Mouse (Mus musculus): ENCODE data around the gene Fbxl3. TPM values are rescaled to one million over a fixed set of nuclear protein-coding genes. Genes with fewer than 3 reads are reported as not detected.

Fbxl3 gene
- polyA plus RNA-seq, 1 experiment, result 8.3 TPM

DNA sequence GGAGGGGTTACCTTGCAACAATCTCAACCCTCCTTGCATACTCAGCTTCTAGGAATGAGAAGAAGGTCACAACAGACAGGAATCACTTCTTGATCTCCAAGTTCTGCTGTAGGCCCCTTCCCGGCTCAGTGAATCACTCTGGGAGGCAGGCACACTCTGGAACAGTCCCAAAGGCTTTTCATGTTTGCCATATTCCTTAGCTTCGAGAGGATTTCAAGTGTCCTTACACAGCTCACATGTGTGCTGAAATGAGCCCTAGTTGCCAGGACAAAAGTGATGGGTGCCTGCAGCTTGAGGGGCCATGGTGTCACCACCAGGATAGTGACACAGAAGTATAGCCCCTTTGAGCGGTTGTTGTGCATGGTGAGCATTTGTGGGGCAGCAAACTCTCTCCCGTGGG lies 26.6 kb downstream of the Fbxl3 start:
- Histone ChIP-seq H3K79me2 (ENCODE audit: control insufficient read depth, insufficient read depth) (peaks cover 5% of the 10 kb centered on the region), H3K36me3 (ENCODE audit: control insufficient read depth, insufficient read depth) (peaks cover 39% of the 10 kb centered on the region), H3K27me3 (ENCODE audit: control insufficient read depth, insufficient read depth, insufficient read length) (no peaks in the 10 kb centered on the region), H3K4me3 (ENCODE audit: insufficient read depth, poor library complexity, severe bottlenecking) (no peak overlapping the region), H3ac (ENCODE audit: control insufficient read depth, insufficient read length, low read depth) (no peak overlapping the region), H3K79me3 (ENCODE audit: low read depth) (no peaks in the 10 kb centered on the region)
- TF ChIP-seq USF1 (IDR thresholded peaks at IDR 0.05; ENCODE audit: low read depth) (no peak), FOSL1 (IDR thresholded peaks at IDR 0.05; ENCODE audit: insufficient read depth, low read length, poor library complexity, severe bottlenecking) (no peak), CTCF (IDR thresholded peaks at IDR 0.05; ENCODE audit: control insufficient read depth, insufficient read depth, insufficient read length) (no peak), MYOD1 (IDR thresholded peaks at IDR 0.05; ENCODE audit: control insufficient read depth, insufficient read length, low read depth) (no peak)

DNA sequence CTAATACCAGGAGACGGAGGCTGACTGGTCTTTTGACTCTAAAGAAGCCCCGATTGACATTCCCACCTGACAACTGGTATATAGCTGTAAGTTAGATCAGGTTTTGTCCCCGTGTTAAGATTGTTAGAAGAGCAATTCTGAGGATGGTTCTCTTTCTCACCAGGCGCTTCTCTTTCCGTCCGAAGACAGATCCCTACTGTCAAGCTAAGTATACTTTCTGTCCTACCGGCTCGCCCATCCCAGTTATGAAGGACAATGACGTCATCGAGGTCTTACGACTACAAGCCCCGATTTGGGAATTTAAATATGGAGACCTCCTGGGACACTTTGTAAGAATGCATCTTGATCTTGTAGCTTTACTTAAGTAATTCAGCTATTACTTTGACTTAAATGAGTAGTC lies 27.9 kb downstream of the Fbxl3 start:
- no peak for TF ChIP-seq MYOG (IDR thresholded peaks at IDR 0.05; ENCODE audit: control insufficient read depth, extremely low read depth, insufficient read length)
- TF ChIP-seq CTCF (IDR thresholded peaks at IDR 0.05; ENCODE audit: control insufficient read depth, insufficient read depth, insufficient read length), result no peak
- no peak overlapping the region for H3K4me3 ChIP-seq (ENCODE audit: insufficient read depth, poor library complexity, severe bottlenecking)

GRCm38 (mm10) chr14:103070790-103071189 lies 28.6 kb downstream of the Fbxl3 start:
- Histone ChIP-seq H3K27me3 (ENCODE audit: control insufficient read depth, insufficient read depth, insufficient read length) (no peaks in the 10 kb centered on the region), H3K79me3 (ENCODE audit: low read depth) (no peaks in the 10 kb centered on the region), H3ac (ENCODE audit: control insufficient read depth, insufficient read length, low read depth) (peak overlapping the region; percentile 59), H3K4me3 (ENCODE audit: insufficient read depth, poor library complexity, severe bottlenecking) (peak overlapping the region; percentile 48), H3K36me3 (ENCODE audit: control insufficient read depth, insufficient read depth) (peaks cover 25% of the 10 kb centered on the region), H3K79me2 (ENCODE audit: control insufficient read depth, insufficient read depth) (peaks cover 5% of the 10 kb centered on the region)
- TF ChIP-seq CTCF (IDR thresholded peaks at IDR 0.05; ENCODE audit: control insufficient read depth, insufficient read depth, insufficient read length) (no peak), CEBPB (IDR thresholded peaks at IDR 0.05; ENCODE audit: low read depth) (peak; percentile 36)

More for the DNA sequence above, 27.9 kb downstream of the Fbxl3 start:
- Histone ChIP-seq H3ac (ENCODE audit: control insufficient read depth, insufficient read length, low read depth) (no peak overlapping the region), H3K36me3 (ENCODE audit: control insufficient read depth, insufficient read depth) (peaks cover 32% of the 10 kb centered on the region), H3K79me3 (ENCODE audit: low read depth) (no peaks in the 10 kb centered on the region), H3K27me3 (ENCODE audit: control insufficient read depth, insufficient read depth, insufficient read length) (no peaks in the 10 kb centered on the region), H3K79me2 (ENCODE audit: control insufficient read depth, insufficient read depth) (peaks cover 5% of the 10 kb centered on the region)

- H3K4me3 ChIP-seq (ENCODE audit: insufficient read depth, poor library complexity, severe bottlenecking), result peak within 1 kb of the TSS; percentile 48
- peaks cover 5% of the 10 kb centered on the region for H3K79me2 ChIP-seq (ENCODE audit: control insufficient read depth, insufficient read depth)
- no peaks in the 10 kb centered on the region for H3K27me3 ChIP-seq (ENCODE audit: control insufficient read depth, insufficient read depth, insufficient read length)
- peaks cover 19% of the 10 kb centered on the region for H3K36me3 ChIP-seq (ENCODE audit: control insufficient read depth, insufficient read depth)
- no peak for TF ChIP-seq MYOG (IDR thresholded peaks at IDR 0.05; ENCODE audit: control insufficient read depth, extremely low read depth, insufficient read length)
- no peak for TF ChIP-seq CTCF (IDR thresholded peaks at IDR 0.05; ENCODE audit: control insufficient read depth, insufficient read depth, insufficient read length)
- TF ChIP-seq CEBPB (IDR thresholded peaks at IDR 0.05; ENCODE audit: low read depth), result no peak
- no peak for TF ChIP-seq MAX (IDR thresholded peaks at IDR 0.05)
- no peak for TF ChIP-seq MYOD1 (IDR thresholded peaks at IDR 0.05; ENCODE audit: control insufficient read depth, insufficient read length, low read depth)
- peak; percentile 61 for TF ChIP-seq USF1 (IDR thresholded peaks at IDR 0.05; ENCODE audit: low read depth)
- H3ac ChIP-seq (ENCODE audit: control insufficient read depth, insufficient read length, low read depth), result peak within 1 kb of the TSS; percentile 59
- no peaks in the 10 kb centered on the region for H3K79me3 ChIP-seq (ENCODE audit: low read depth)
Observed at GRCm38 (mm10) chr14:103069864-103070611, 29.3 kb downstream of the Fbxl3 start, which contains the start of gene Cln5. Gene Cln5 (plus strand): TSS chr14:103070216.

DNA sequence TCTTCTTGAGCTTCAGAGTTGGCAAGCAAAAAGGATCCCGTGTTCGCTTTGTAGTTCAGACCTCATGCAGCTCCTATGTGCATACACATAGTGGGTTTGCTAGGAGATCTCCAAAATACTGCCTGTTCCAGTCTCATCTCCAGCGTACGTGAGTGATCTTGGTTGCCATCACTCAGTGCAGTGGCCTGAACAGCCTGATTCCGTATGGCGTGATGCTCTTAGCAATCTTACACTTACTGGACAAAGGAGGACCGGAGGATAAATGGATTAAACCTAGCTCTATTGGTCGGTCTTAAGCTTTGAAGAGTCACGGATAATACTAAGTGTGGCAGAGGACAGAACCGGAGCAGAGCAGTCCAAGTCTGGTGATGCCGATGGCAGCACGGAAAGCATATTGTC lies 29.9 kb downstream of the Fbxl3 start:
- H3K4me3 ChIP-seq (ENCODE audit: insufficient read depth, poor library complexity, severe bottlenecking), result no peak overlapping the region
- H3K79me3 ChIP-seq (ENCODE audit: low read depth), result no peaks in the 10 kb centered on the region
- no peaks in the 10 kb centered on the region for H3K27me3 ChIP-seq (ENCODE audit: control insufficient read depth, insufficient read depth, insufficient read length)
- peaks cover 5% of the 10 kb centered on the region for H3K79me2 ChIP-seq (ENCODE audit: control insufficient read depth, insufficient read depth)
- H3ac ChIP-seq (ENCODE audit: control insufficient read depth, insufficient read length, low read depth), result peak overlapping the region; percentile 55
- TF ChIP-seq MAX (IDR thresholded peaks at IDR 0.05) (no peak), MYOG (IDR thresholded peaks at IDR 0.05; ENCODE audit: control insufficient read depth, extremely low read depth, insufficient read length) (no peak), MYOD1 (IDR thresholded peaks at IDR 0.05; ENCODE audit: control insufficient read depth, insufficient read length, low read depth) (no peak), USF1 (IDR thresholded peaks at IDR 0.05; ENCODE audit: low read depth) (no peak), CEBPB (IDR thresholded peaks at IDR 0.05; ENCODE audit: low read depth) (no peak), FOSL1 (IDR thresholded peaks at IDR 0.05; ENCODE audit: insufficient read depth, low read length, poor library complexity, severe bottlenecking) (no peak), CTCF (IDR thresholded peaks at IDR 0.05; ENCODE audit: control insufficient read depth, insufficient read depth, insufficient read length) (no peak)
- peaks cover 19% of the 10 kb centered on the region for H3K36me3 ChIP-seq (ENCODE audit: control insufficient read depth, insufficient read depth)

All from C2C12 (cell line).